Mouse (Mus musculus) myocyte (in vitro differentiated cells): ENCODE measurements around the gene Grik4. TPM values are rescaled to one million over a fixed set of nuclear protein-coding genes. Genes with fewer than 3 reads are reported as not detected.

Source experiments
- H3K27me3 ChIP-seq: one replicate; pipeline ENCODE4 v1.6.1; 2011; ENCODE audit not compliant: control insufficient read depth, insufficient read depth, insufficient read length
- H3K36me3 ChIP-seq: one replicate; pipeline ENCODE4 v1.6.1; 2011; ENCODE audit not compliant: control insufficient read depth, insufficient read depth
- H3K4me2 ChIP-seq: one replicate; pipeline ENCODE4 v1.6.1; 2011; ENCODE audit warnings: low read depth, control low read depth
- H3K4me3 ChIP-seq: one replicate; pipeline ENCODE4 v1.5.1; 2011; ENCODE audit warnings: mild to moderate bottlenecking, control low read depth, moderate library complexity
- H3K79me2 ChIP-seq: one replicate; pipeline ENCODE4 v1.6.1; 2011; ENCODE audit not compliant: control insufficient read depth, insufficient read depth
- H3ac ChIP-seq: one replicate; pipeline ENCODE4 v1.6.1; 2011; ENCODE audit not compliant: control insufficient read depth, insufficient read length
- CEBPB ChIP-seq: IDR thresholded peaks from 2 replicates; pipeline ENCODE4 v1.6.1; 2011; ENCODE audit warnings: mild to moderate bottlenecking, moderate library complexity; ENCODE audit not compliant: poor library complexity, insufficient read depth, severe bottlenecking
- E2F4 ChIP-seq: IDR thresholded peaks from one replicate; pipeline ENCODE4 v1.6.1; 2011; ENCODE audit warnings: mild to moderate bottlenecking, control low read depth, moderate library complexity; ENCODE audit not compliant: insufficient read depth
- MAX ChIP-seq: IDR thresholded peaks from one replicate; pipeline ENCODE4 v1.6.1; 2011; ENCODE audit warnings: low read depth, mild to moderate bottlenecking, control low read depth
- MYOD1 ChIP-seq, 3 experiments: IDR thresholded peaks; one replicate each; pipeline ENCODE4 v1.6.1; 2011; ENCODE audit warnings: control low read depth in 2 of 3, low read depth in 2 of 3, mild to moderate bottlenecking in 2 of 3, moderate library complexity in 1 of 3; ENCODE audit not compliant: insufficient read length in 2 of 3, control insufficient read depth in 1 of 3
- MYOG ChIP-seq, 3 experiments: IDR thresholded peaks; one replicate each; pipeline ENCODE4 v1.6.1; 2011; ENCODE audit warnings: control low read depth in 2 of 3, low read depth in 2 of 3, mild to moderate bottlenecking in 2 of 3; ENCODE audit not compliant: insufficient read length in 2 of 3, control insufficient read depth in 1 of 3, insufficient read depth in 1 of 3
- POLR2A ChIP-seq: IDR thresholded peaks from one replicate; pipeline ENCODE4 v1.6.1; 2011; ENCODE audit warnings: low read depth, mild to moderate bottlenecking, control low read depth, moderate library complexity; ENCODE audit not compliant: insufficient read length
- POLR2AphosphoS2 ChIP-seq: IDR thresholded peaks from one replicate; pipeline ENCODE4 v1.6.1; 2011; ENCODE audit warnings: low read depth, control low read depth; ENCODE audit not compliant: insufficient read length
- REST ChIP-seq: IDR thresholded peaks from one replicate; pipeline ENCODE4 v1.6.1; 2011; ENCODE audit warnings: mild to moderate bottlenecking, control low read depth, moderate library complexity; ENCODE audit not compliant: insufficient read depth, insufficient read length
- SRF ChIP-seq: IDR thresholded peaks from one replicate; pipeline ENCODE4 v1.6.1; 2011; ENCODE audit warnings: low read depth; ENCODE audit not compliant: control insufficient read depth, insufficient read length
- TCF12 ChIP-seq: IDR thresholded peaks from one replicate; pipeline ENCODE4 v1.6.1; 2011; ENCODE audit warnings: mild to moderate bottlenecking, control low read depth; ENCODE audit not compliant: poor library complexity, insufficient read depth, severe bottlenecking
- TCF3 ChIP-seq: IDR thresholded peaks from one replicate; pipeline ENCODE4 v1.6.1; 2011; ENCODE audit warnings: low read depth, control low read depth; ENCODE audit not compliant: insufficient read length
- USF1 ChIP-seq: IDR thresholded peaks from one replicate; pipeline ENCODE4 v1.6.1; 2011; ENCODE audit warnings: low read depth, mild to moderate bottlenecking, control low read depth, moderate library complexity
- polyA plus RNA-seq: library from polyadenylated mRNA; unstranded; fragments of >200 nt; fragmentation: generic; extraction: Trizol; gene quantifications from one replicate; pipeline ENCODE4 v1.2.1, GENCODE M21; 2012; ENCODE audit warnings: missing spikeins

The Grik4 gene
- polyA plus RNA-seq, 1 experiment, result not detected

DNA sequence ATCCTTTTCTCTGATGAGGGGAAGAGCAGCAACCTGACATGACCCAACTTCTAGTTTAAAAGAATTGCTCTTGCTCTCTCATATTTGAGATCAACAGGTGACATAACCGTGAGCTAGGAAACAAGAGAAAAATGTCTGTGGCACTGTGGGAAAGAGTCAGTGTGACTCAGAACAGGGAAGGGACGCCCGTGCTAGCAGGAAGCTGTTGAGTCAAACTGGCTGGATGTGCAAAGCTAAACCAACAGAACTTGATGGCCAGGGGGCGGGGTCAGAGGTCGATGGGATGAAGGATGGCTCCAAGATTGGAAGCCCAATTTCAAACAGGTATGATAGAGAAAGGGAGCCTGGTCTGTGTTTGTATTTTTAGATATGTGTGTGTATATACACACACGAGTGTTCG lies 144.2 kb downstream of the Grik4 start:
- Histone ChIP-seq H3K4me2 (no peak overlapping the region), H3K79me2 (no peaks in the 10 kb centered on the region), H3K36me3 (no peaks in the 10 kb centered on the region), H3K27me3 (peaks cover 10% of the 10 kb centered on the region), H3K4me3 (no peak overlapping the region), H3ac (no peak overlapping the region)
- no peak for TF ChIP-seq TCF12
- no peak for TF ChIP-seq MYOD1 (IDR thresholded peaks at IDR 0.05; ENCODE audit: control insufficient read depth in 1 of 3, insufficient read length in 2 of 3, low read depth in 2 of 3)
- no peak for TF ChIP-seq TCF3
- TF ChIP-seq POLR2A, result no peak
- no peak for TF ChIP-seq USF1
- TF ChIP-seq MYOG (IDR thresholded peaks at IDR 0.05; ENCODE audit: control insufficient read depth in 1 of 3, insufficient read depth in 1 of 3, insufficient read length in 2 of 3, low read depth in 2 of 3), result no peak
- TF ChIP-seq REST, result no peak
- no peak for TF ChIP-seq E2F4
- no peak for TF ChIP-seq SRF
- TF ChIP-seq CEBPB, result no peak
- no peak for TF ChIP-seq MAX
- TF ChIP-seq POLR2AphosphoS2, result no peak

DNA sequence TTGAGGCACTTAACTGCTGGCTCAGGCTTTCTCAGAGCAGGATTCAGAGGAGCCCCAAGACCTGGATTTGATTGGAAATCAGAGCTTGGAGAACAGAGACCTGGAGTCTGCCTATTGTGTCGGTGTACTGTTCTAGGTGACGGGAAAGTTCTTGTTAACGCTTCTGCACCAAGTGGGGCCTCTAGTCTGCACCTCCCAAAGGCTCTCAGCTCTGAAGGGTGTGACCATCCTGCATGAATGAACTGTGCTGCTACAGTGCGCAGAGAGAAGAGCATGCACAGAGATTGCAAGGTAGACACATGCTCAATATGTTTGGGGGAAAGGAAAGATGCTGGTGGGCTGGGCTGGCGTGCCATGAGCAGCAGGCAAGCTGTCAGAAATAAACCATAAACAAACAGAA lies 144.6 kb downstream of the Grik4 start:
- Histone ChIP-seq H3K4me3 (no peak overlapping the region), H3K27me3 (peaks cover 10% of the 10 kb centered on the region), H3ac (no peak overlapping the region), H3K4me2 (no peak overlapping the region), H3K36me3 (no peaks in the 10 kb centered on the region), H3K79me2 (no peaks in the 10 kb centered on the region)
- no peak for TF ChIP-seq TCF12
- TF ChIP-seq POLR2A, result no peak
- no peak for TF ChIP-seq MYOG (IDR thresholded peaks at IDR 0.05; ENCODE audit: control insufficient read depth in 1 of 3, insufficient read depth in 1 of 3, insufficient read length in 2 of 3, low read depth in 2 of 3)
- TF ChIP-seq REST, result no peak
- no peak for TF ChIP-seq MYOD1 (IDR thresholded peaks at IDR 0.05; ENCODE audit: control insufficient read depth in 1 of 3, insufficient read length in 2 of 3, low read depth in 2 of 3)
- TF ChIP-seq CEBPB, result no peak
- no peak for TF ChIP-seq SRF
- TF ChIP-seq E2F4, result no peak
- TF ChIP-seq USF1, result no peak
- no peak for TF ChIP-seq MAX
- no peak for TF ChIP-seq POLR2AphosphoS2
- no peak for TF ChIP-seq TCF3

DNA sequence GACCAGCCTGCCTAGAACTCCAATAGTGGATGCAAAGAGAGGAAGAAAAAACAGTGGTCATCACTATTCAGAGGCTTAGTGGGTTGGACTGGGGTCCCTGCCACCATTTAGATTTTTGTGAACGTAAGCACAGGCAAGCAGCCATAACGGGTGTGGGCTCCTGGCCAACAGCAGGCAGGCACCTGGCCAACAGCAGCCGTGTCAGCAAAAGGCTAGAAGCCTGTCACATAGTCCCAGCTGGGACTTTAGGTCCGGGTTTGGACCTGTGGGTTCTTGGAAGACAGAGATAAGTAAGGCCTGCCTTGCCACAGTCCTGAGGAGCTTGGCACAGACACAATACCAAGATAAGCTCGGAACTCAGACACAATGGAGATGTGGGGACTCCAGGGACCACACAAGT lies 145.1 kb downstream of the Grik4 start:
- no peak overlapping the region for H3ac ChIP-seq
- H3K27me3 ChIP-seq, result peaks cover 10% of the 10 kb centered on the region

DNA sequence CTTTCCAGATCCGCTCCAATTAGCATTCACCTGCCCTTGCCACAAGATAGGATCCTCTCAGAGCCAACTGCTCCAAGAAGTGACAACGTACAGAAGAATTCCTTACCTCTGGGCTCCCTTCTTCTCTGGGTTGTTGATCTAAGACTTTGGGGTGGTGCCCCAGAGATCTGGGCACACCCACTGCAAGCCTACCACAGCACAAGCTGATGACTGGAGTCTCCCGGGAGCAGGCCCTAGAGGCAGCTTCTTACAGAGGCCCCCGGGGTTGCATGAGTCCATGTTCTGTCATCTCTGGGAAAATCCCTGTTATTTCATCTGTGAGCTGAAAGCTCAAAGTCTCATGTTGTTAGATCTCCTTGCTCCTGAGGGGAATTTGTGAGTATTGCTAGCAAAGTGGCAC lies 146.0 kb downstream of the Grik4 start:
- TF ChIP-seq E2F4 (no peak), CEBPB (no peak), MAX (no peak)
- Histone ChIP-seq H3K4me3 (no peak overlapping the region), H3K79me2 (no peaks in the 10 kb centered on the region), H3K4me2 (no peak overlapping the region), H3K36me3 (no peaks in the 10 kb centered on the region), H3ac (no peak overlapping the region), H3K27me3 (peaks cover 10% of the 10 kb centered on the region)

More for the DNA sequence above, 145.1 kb downstream of the Grik4 start:
- no peaks in the 10 kb centered on the region for H3K36me3 ChIP-seq
- TF ChIP-seq MYOD1 (IDR thresholded peaks at IDR 0.05; ENCODE audit: control insufficient read depth in 1 of 3, insufficient read length in 2 of 3, low read depth in 2 of 3) (no peak), MAX (no peak), CEBPB (no peak), POLR2AphosphoS2 (no peak), REST (no peak), SRF (no peak), TCF12 (no peak), MYOG (IDR thresholded peaks at IDR 0.05; ENCODE audit: control insufficient read depth in 1 of 3, insufficient read depth in 1 of 3, insufficient read length in 2 of 3, low read depth in 2 of 3) (no peak), TCF3 (no peak), POLR2A (no peak), E2F4 (no peak), USF1 (no peak)
- H3K4me3 ChIP-seq, result no peak overlapping the region
- no peak overlapping the region for H3K4me2 ChIP-seq
- H3K79me2 ChIP-seq, result no peaks in the 10 kb centered on the region

DNA sequence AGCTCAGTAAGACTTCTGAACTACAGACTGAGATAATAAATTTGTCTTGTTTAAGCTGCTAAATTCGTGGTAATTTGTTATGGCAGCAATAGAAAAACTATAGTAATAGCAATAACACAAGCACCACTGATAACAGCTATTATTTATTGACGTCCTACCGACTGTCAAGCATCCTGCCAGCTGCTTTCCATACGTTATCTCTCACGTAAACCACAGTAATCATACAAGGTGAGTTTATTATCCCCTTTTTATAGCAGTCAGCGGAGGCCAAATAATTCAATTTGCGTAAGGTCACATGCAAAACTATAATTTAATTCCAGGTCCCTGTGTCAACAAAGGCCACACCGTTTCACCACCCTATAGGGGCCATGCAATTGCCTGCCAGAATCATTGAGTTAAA lies 147.0 kb downstream of the Grik4 start:
- no peak overlapping the region for H3ac ChIP-seq
- no peak overlapping the region for H3K4me2 ChIP-seq
- TF ChIP-seq MAX (no peak), TCF3 (no peak), SRF (no peak), POLR2A (no peak), E2F4 (no peak), USF1 (no peak), CEBPB (no peak), MYOD1 (IDR thresholded peaks at IDR 0.05; ENCODE audit: control insufficient read depth in 1 of 3, insufficient read length in 2 of 3, low read depth in 2 of 3) (no peak), REST (no peak), MYOG (IDR thresholded peaks at IDR 0.05; ENCODE audit: control insufficient read depth in 1 of 3, insufficient read depth in 1 of 3, insufficient read length in 2 of 3, low read depth in 2 of 3) (no peak), TCF12 (no peak), POLR2AphosphoS2 (no peak)
- H3K4me3 ChIP-seq, result no peak overlapping the region
- H3K36me3 ChIP-seq, result no peaks in the 10 kb centered on the region
- peaks cover 12% of the 10 kb centered on the region for H3K27me3 ChIP-seq
- no peaks in the 10 kb centered on the region for H3K79me2 ChIP-seq
